Mouse (Mus musculus) lung, postnatal 10 days (tissue): ENCODE measurements around the gene Oprd1.

Experiments
- DNase-seq: peaks from one replicate; pipeline ENCODE4 v3.0.0; 2021

Oprd1 gene

DNA sequence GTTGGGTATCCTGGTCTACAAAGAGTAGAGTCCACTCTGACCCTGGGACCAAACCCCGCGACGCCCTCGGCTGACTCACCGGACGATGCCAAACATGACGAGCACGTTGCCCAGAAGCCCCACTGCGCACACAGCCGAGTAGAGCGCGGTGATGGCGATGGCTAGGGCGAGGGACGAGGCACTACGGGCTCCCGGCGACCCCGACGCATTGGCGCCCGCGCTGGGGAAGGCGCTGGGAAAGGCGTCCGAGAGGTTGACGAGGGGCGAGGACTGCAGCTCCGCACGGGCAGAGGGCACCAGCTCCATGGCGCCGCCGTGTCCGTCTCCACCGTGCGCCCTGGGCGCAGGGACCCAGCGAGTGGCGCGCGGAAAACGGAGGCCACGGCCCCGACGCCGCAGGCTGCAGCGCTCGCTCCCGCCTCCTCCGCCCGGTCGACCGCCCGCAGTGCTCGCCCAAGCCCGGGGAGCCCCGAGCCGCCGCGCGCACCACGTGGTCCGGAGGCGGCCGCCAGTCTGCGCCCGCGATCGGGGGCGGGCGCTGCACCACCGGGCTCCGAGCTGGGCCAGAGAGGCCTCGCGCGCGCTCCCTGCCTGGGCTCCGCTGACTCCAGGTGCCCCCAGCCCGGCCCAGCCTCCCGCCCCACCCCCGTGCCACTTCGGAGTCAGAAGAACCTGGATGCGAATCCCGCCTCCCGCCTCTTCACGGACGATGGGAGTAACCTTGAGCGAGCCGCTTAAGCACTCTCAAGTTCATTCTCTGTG, at the start of gene Oprd1:
Gene Oprd1 (minus strand): TSS at position 407 of the 762 bp plus-strand sequence.
- DNase-seq = no peak

DNA sequence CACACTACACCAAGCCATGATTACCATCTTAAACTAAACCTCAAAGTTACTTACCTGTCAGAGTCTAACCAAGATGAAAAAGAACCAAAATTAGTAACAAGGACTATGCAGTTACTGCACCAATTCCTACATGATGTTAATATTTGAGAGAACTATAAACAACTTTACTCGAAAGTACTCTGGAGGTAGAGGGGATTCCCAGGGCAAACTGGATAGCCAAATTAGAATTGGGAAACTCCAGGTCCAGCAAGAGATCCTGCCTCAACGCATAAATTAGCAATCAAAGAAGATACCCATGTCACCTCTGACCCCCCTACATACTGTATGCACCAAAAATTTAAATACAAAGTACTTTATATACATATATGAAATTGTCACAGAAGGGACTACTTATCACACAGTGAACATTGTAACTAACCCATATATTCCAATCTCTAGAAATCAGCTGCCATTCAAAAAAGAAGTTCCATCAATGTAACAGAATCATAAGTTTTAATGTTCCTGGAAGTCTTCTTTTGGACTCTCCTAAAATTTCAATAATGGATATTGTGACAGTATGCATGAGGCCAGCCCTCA, 43.6 kb upstream of the Oprd1 start:
- no peak for DNase-seq

DNA sequence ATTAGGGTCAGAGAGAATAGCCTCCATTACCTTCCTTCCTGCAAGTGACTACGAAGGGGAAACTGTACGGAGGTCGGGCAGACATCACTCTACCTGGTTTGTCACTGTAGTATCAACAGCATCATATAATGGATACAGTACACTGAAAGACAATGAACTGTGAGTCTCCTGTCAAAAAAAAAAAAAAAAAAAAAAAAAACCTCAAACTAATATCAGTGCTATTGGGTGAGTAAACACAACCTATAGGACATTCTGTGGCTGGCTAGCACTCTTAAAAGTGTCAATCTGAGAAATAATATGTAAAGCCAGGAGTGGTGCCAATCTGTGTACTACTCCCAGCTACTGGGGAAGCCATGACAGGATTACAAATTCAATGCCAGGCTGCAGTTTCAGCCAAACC, 38.9 kb upstream of the Oprd1 start:
- DNase-seq = no peak

DNA sequence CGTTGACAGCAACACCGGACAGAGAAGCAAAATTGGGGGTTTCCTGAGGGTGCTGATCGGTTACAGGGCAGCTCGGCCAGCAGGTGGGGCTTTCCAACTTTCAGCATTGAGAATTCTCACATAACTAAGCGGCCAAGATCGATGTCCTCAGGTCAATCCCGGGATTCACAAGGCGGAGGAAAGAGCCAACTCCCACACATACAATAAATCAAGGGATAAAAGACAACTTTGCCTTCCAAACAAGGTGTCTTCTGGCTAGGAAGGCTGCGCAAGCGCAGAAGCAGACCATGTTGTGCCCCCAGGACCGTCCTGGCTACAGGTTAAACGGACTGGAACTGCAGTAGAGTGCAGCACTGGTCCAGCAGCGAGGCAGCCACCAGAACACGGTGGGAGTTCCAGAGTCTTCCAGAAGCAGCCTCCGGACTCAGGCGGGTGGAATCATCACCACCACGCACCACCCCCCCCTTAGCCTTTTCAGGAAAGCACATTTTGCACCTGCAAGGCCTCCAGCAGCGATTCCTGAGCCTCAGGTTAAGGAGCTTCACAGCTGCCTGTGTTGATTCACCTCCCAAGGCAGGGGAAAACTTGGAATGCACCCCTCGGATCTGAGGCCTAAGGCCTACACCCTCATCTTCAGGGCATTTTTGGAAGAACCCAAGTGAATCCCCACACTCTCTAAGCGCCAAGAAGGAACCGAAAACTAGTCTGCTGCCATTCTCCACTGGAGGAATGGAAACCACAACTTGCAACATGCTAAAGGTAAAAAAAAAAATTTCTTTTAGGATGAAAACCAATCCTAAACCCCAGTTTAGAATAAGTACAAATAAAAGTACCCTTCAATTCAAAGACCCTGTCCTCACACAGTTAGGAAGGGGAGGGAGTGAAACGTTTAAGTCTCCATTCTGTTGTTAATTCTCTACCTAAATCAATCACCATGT, 37.7 kb upstream of the Oprd1 start:
- DNase-seq = no peak

DNA sequence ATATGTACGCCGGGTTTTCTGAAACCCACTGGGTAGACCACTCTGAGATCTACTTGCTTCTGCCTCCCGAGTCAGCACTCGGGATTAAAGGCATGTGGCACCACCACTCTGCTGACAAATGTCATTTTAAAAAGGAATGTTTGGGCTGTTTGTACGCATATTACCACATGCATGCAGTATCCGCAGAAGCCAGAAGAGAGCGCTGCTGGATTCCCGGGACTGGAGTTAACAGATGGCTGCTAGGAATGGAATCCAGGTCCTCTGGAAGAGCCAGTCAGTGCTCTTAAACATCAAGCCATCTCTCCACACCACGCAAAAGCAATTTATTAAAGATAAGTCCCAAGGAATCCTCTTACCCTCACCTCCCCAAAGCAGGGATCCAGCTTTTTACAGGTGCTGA, 36.4 kb upstream of the Oprd1 start:
- DNase-seq = peak; percentile 72

DNA sequence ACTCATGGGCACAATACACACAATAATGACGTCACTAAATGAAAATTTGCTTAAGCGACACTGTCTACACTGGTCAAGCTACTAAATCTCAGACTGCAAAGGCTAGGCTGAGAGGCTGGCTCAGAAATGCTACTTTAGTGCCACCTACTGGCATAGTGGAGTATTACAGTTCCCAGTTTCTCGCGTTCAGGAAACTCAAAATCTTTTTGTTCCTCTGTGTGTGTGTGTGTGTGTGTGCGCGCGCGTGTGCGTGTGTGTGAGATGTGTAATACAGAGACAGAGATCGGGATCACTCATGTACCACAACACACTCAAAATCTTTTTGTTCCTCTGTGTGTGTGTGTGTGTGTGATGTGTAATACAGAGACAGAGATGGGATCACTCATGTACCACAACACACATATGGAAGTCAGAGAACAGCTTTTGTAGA, 34.4 kb upstream of the Oprd1 start:
- DNase-seq = peak; percentile 78

DNA sequence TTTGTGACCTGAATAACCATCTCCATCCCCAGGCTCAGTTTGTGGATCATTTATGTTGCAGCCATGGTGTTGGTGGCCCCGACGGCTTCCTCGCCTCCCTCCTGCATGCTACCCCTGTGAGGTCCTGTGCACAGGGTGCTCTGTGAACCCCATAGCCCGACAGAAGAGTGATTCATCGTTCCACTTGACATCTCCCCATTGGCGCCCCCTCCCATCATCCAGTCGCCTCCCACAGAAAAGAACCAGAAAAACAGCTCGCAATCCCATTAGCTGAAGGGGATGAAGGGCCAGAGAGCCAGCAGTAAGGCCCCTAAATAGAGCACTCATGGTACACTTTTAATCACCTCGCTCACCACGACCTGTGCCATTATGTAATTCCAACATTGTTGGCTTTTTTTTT, 32.2 kb upstream of the Oprd1 start:
- DNase-seq = no peak

DNA sequence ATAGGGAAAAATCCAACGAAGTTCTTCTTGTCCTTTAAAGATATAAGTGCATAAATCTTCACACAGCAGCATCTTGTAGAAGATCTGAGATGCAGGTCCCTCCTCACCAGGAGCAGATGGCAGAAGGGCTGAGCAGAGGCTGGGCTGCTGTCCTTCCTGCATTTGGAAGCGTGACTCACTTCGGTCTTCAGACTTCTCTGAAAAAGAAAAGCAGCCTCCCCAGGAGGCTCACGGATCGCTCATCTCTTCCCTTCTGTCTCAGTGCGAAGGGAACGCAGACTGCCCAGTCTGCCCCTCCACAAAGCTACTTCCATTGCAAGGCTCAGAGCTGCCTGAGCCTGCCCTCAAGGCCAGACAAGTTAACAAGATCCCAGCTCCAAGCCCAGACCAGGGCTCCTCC, 26.6 kb upstream of the Oprd1 start:
- no peak for DNase-seq

DNA sequence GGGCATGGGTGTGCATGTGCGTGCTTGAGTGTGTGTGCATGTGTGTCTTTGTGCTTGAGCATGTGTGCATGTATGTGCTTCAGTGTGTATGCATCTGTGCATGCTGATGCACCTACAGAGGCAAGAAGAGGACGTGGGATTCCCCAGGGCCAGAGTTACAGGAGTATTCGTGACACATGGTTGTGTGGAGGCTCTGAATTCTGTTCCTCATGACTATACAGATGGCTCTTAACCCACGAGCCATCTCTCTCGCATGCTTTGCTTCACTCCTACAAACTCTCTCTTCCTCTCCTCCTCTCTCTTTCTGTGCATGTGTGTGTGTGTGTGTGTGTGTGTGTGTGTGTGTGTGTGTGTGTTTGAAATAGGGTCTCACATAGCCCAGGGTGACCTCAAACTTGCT, 25.5 kb upstream of the Oprd1 start:
- no peak for DNase-seq

DNA sequence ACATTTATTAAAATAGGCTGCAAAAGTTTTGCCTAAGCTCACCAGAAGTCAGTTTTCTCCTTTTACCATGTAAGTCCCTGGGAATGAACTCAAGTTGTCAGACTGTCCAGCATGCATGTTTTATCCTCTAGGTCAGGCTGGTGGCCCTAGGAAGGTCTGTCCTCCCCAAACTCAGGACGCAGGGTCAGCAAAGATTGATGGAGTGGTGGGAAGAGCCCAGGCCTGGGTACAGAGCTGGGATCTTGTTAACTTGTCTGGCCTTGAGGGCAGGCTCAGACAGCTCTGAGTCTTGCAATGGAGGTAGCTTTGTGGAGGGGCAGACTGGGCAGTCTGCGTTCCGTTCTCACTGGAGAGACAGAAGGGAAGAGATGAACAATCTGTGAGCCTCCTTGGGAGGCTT, 25.0 kb upstream of the Oprd1 start:
- no peak for DNase-seq

DNA sequence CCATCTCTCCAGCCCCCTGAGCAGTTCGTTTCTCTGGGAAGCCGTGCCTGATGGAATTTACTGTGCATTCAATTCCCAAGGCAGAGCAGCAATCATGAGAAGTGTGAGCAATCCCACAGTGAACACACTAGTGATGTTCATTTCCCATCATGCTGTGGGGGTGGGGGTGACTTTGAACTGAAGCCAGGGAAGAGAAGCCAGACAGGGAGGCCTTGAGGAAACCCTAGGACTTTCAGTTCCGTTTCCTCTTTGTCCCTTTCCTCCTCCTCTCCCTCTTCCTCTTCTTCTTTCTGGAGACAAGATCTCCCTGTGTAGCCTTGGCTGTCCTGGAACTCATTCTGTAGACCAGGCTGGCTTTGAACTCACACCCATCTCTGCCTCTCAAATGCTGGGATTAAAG, 23.1 kb upstream of the Oprd1 start:
- no peak for DNase-seq

DNA sequence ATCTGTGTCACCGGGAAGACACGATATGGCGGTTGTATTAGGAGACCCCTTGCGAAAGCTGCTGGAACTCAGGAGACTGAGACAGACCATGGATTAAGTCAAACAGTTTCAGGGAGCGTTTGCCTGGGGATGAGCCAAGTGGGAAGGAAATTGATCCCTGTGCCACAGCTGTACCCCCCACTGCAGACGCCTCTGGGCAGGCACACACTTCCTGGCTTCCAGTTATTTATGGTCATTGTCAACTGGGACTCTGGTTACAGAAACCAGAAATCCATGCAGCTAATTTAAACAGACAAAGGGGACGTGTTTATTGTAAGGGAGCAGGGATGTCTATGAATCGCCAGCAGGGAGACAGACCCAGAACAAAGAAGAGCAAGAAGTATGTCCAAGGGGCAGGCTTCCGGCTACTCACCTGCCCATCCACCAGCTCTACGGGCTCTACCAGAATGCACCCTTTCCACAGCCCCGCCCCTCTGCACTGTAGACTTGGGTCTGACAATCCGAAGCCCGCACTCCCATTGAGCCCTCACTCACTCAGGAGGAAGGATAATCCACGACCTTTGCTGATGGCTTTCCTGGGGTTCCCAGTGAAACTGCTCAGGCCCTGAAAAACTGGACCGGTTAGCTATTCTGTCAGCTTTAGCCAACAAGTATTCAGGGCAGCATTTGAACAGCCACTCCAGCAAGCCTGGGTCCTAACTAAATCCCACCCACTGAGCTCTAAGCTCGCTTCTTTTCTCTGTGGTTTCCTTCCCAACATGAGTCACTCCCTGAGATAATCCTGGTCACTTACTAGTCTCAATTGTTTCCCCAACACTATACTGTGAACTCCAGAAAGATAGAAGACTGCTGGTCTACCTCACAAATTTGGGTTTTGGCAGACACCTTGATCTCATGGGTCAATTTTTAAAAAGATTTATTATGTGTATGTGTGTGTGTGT, 22.3 kb upstream of the Oprd1 start:
- DNase-seq = no peak

DNA sequence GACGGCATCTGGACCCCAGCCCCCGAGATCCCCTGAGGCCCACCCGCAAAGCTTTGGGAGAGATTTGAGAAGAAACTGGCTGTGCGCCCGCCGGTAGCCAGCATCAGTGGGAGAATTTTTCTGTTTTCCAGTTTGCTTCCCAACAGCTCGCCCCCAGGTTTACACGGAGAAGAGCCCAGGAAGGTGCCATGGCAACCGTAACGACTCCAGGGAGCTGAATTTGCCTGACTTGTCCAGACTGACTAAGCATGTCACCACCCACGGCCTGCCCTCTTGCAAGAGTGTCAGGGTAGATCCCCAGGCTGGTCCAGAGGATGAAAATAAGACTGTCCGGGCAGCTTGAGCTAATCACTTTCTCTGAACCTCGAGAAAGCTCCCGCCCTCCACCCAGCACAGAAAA, 21.4 kb upstream of the Oprd1 start:
- no peak for DNase-seq

DNA sequence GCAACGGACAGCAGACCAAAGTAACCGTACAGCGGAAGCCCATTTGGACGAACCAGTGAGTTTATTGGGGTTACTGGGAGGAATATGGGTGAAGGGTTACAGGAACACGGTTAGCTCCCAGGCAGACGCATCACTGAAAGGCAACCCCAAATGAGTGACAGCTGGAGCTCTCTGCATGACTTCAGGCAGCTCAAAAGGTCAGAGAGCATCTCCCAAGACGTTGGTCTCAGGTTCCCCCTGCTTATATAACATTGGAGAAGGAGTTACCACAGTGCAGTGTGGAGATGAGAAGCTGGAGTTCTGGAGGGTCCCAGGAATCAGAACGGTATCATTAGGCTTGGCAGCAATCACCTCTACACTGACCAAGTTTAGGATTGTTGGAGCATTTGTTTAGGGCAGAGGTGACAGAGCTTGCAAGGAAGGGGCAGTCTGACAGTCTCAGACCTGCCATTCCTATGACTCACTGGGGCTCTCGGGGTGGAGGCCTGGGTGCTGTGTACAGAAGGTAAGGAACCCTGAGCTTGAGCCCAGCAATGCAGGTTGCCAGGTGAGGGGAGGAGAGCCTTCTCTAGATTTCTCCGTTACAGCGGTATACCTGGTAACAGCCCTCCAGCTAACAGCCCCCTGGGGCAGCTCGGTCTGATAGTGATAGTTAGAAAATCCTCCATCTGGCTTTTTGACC, 12.8 kb upstream of the Oprd1 start:
- DNase-seq = no peak

DNA sequence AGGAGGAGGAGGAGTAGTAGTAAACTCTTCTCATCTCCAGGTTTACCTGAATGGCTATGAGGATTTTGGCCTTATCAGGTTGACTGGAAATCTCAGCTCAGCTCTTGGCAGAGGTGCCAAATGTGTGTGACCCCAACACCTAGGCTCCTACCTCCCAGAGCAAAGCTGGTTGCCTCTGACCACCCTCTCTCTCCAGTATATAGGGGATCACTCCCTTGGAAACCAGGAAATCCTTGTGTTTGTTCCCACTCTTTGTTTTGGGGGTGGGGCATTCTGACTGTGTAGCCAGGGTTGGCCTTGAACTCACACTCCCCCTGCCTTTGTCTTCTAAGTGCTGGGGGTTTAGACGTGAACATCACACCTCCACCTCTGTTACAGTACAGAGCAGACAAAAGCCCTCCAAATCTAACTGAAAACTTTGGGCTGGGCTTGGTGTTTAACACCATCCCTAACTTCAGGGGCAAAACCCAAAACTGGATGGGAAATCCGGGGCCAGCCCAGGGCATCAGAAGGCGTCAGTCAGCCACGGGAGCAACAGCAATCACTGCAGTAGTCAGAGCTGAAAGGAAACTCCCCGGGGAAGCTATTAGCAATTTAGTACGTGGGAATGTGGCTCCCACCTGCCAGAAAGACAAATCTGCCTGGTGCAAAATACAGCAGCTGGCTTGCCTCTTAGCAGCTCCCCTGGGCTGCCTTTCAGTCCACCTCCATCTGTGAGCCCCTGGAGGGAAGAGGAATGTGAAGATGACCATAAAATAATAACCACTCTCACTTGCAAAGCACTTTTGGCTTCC, 10.8 kb upstream of the Oprd1 start:
- no peak for DNase-seq

DNA sequence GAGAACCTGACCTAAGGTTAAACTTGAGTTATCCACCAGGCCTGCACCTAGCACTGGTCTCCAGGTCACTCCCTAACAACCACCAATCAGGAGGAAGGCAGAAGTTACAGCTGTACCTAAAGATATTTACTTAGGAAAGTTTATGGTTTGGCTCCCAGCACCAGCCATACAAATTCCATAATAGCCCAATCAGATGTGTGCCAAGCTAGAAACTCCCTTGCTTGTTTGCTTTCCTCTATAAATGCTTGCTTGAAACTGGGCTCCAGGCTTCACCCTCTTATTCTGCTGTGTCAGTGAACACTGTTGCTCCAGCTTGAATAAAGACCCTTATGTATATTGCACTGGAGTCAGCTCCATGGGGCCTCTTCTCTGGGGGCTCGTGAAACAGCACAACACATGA, 7.4 kb upstream of the Oprd1 start:
- no peak for DNase-seq

DNA sequence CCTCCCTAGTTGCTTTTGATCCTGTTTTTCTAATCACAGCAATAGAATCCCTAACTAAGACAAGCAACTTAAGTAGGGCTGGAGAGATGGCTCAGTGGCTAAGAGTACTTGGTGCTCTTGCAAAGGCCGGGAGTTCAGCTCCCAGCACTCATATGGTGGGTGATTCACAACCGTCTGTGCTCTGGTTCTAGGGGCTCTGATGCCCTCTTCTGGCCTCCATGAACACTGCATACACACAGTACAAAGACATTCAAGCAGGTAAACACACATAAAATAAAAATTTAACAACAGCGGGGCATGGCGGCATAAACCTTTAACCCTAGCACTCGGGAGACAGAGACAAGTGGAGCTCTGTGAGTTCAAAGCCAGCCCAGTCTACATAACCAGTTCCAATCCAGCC, 1.9 kb upstream of the Oprd1 start:
- DNase-seq = no peak

DNA sequence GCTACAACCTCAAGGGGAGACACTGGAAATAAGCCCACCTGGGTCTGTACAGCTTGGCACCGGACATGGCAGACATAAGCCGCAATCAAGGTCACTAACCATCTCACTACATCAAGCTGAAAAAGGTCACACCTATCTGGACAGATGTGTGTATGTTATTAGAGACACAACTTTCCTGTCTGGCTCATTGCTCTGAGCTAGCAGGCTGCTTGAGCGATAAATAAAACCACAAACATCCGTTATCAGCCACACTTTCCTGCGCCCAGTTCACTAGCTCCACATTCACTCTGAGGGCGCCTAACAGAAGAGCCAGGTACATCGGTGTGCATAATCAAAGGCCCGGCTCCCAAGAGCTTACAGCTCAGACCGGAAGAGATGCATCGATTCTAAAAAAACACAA, 806 bp upstream of the Oprd1 start:
- DNase-seq = no peak

DNA sequence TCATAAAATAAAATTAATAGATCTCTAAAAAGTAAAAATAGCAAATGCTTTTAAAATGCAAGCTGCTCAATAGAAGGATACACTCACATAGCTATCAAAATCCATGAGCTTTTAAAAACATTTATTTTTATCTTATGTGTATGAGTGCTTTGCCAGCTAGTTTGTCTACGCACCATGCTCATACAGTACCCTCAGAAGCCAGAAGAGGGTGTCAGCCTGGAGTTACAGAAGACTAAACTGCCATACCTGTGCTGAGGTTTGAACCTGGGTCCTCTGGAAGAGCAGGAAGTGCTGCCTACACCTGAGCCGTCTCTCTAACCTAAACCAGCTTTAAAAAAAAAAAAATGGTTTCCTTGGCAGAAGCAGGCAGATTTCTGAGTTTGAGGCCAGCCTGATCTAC, 5.6 kb downstream of the Oprd1 start:
- DNase-seq = no peak

DNA sequence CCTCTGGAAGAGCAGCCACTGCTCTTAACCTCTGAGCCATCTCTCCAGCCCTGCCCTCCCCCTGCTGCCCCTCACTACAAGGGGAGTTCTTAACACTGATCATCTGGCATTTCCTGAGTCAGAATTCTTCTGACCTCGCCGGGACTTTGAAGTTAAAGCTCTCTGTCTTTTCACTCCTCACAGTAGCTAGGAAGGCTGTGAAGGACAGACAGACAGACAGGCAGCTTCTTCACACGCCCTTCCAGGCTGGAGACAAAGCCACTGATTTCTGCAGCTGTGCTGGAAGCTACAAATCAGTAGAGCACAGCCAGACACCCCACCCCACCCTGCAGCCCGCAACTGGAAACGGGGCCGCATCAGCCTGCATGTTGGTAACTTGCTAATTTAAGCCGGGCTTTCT, 7.3 kb downstream of the Oprd1 start:
- no peak for DNase-seq

DNA sequence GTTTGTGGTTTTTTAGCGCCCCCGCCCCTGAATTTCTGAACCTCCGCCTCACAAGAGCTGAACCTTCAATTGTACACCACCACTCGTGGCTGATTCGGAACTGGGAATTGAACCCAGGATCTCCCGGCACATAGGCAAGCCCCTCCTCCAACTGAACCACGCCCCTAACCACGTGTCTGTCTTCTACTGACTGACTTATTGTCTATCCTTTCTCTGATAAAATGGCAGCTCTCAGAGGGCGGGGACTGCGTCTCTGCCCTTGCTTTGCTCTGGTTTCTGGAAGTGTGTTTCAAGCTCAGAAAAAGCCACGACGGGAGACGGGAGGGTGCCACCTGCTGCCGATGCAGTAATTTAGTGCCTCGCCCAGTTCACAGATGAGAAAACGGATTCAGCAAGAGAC, 10.4 kb downstream of the Oprd1 start:
- DNase-seq = no peak
